Mouse (Mus musculus) heart, postnatal 0 days (tissue): Measurements from ENCODE around the gene Rab5c. TPM values are rescaled to one million over a fixed set of nuclear protein-coding genes. Genes with fewer than 3 reads are reported as not detected.

Experiments
- ATAC-seq: fragments of 200-750 bp; cut with Nextera tagmentation; 2 replicates; pipeline ENCODE4 v1.8.0; 2017; ENCODE audit warnings: low read depth, moderate number of reproducible peaks, moderate library complexity; ENCODE audit not compliant: insufficient read depth
- DNase-seq: peaks from one replicate; pipeline ENCODE4 v3.0.0-alpha.2; 2016; ENCODE audit warnings: low spot score
- H3K27ac ChIP-seq: fragments of 300-500 bp; sonication (generic); 2 replicates; pipeline ENCODE4 v1.5.1; 2014; ENCODE audit warnings: low read depth, mild to moderate bottlenecking
- H3K27me3 ChIP-seq: fragments of 300-500 bp; sonication (generic); 2 replicates; pipeline ENCODE4 v1.6.1; 2014; ENCODE audit warnings: low read length, mixed read lengths; ENCODE audit not compliant: control insufficient read depth, insufficient read depth
- H3K36me3 ChIP-seq: fragments of 300-500 bp; sonication (generic); replicated peaks from 2 replicates; pipeline ENCODE4 v1.6.1; 2014; ENCODE audit warnings: low read length, mixed read lengths; ENCODE audit not compliant: control insufficient read depth, insufficient read depth
- H3K4me1 ChIP-seq: fragments of 300-500 bp; sonication (generic); 2 replicates; pipeline ENCODE4 v1.6.1; 2014; ENCODE audit warnings: antibody characterized with exemption; ENCODE audit not compliant: control insufficient read depth, insufficient read depth
- H3K4me2 ChIP-seq: fragments of 300-500 bp; sonication (generic); 2 replicates; pipeline ENCODE4 v1.6.1; 2014; ENCODE audit warnings: low read depth, mild to moderate bottlenecking, low read length, moderate library complexity
- H3K4me3 ChIP-seq: fragments of 300-500 bp; sonication (generic); 2 replicates; pipeline ENCODE4 v1.5.1; 2014; ENCODE audit warnings: low read depth, low read length
- H3K9ac ChIP-seq: fragments of 300-500 bp; sonication (generic); replicated peaks from 2 replicates; pipeline ENCODE4 v1.6.1; 2014; ENCODE audit warnings: low read depth, low read length, mixed read lengths
- H3K9me3 ChIP-seq: fragments of 300-500 bp; sonication (generic); replicated peaks from 2 replicates; pipeline ENCODE4 v1.6.1; 2016; ENCODE audit warnings: low read length; ENCODE audit not compliant: control insufficient read depth
- CTCF ChIP-seq: IDR thresholded peaks from 2 replicates; pipeline ENCODE4 v1.5.1; 2016; ENCODE audit warnings: antibody characterized with exemption, control low read depth, low read depth
- EP300 ChIP-seq: IDR thresholded peaks from 2 replicates; pipeline ENCODE4 v1.6.1; 2016; ENCODE audit warnings: antibody characterized with exemption, low read depth
- WGBS: fragments of 180-500 bp; shearing (Covaris S2); extraction: QIAGEN DNeasy Blood & Tissue Kit; methylation state at CpG from one replicate; pipeline ENCODE4 v1.1.7; 2014; 5-methylcytosine and 5-hydroxymethylcytosine counted together
- polyA plus RNA-seq: library from polyadenylated mRNA; unstranded; fragments of >200 nt; fragmentation: Nextera tagmentation; extraction: Ambion mirVana; gene quantifications from 2 replicates; pipeline ENCODE4 v1.2.1, GENCODE M21; 2015
- total RNA-seq: library from RNA; depleted of rRNA; stranded (reverse); fragments of >200 nt; gene quantifications from 2 replicates; pipeline ENCODE4 v1.2.3, GENCODE M21; 2014; ENCODE audit warnings: low replicate concordance

The Rab5c gene
- total and polyA plus RNA-seq, 2 experiments from 2014 or later, result 11.0 to 117 TPM

DNA sequence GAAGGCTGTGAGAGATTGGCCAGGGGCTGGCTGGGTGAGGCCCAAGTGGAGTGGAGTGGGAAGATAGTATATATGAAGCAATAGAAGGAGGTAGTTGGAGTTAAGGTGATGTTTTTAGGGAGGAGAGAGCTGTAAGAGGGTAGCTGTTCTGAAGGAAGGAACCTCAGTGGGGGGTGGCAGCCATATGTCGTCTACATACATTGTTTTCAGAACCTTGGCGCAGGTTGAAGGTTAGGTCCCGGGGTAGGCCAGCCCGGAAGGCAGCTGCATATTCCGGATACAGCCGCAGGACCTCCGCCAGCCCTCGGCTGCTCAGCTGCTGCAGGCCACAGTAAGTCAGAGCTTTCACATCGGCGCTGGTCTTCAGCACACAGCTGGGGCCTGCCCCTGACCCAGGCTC, 8.5 kb upstream of the Rab5c start:
- ATAC-seq, result no peak

DNA sequence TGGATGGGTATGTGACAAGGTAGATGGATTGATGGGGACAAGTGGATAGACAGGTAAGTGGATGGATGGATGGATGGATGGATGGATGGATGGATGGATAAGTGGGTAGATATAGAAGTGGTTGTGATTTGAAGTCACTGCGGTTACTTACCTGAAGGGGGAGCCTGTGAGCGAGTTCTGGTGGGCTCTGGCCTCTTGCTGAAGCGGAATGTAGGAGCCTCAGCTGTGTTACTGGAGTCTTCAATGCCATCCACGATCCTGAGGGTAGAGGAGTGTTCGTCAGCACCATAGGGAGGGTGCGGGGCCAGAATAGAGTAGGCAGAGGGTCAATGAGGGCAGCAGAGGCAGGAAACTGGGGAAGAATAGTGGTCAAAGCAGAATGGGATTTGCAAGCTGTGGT, 7.1 kb upstream of the Rab5c start:
- no peak for DNase-seq
- Histone ChIP-seq H3K4me3 (no peak overlapping the region), H3K4me1 (no peaks in the 10 kb centered on the region), H3K27ac (no peak overlapping the region), H3K9me3 (no peaks in the 10 kb centered on the region), H3K9ac (no peak overlapping the region), H3K4me2 (no peak overlapping the region), H3K36me3 (no peaks in the 10 kb centered on the region), H3K27me3 (peaks cover 24% of the 10 kb centered on the region)
- 11% methylated on average over 6 of the region's 6 CpGs for WGBS
- TF ChIP-seq EP300, result no peak
- TF ChIP-seq CTCF, result peak; percentile 60
- peak; percentile 27; the same call in 1 of the 2 replicates for ATAC-seq

More for the DNA sequence above, 8.5 kb upstream of the Rab5c start:
- Histone ChIP-seq H3K4me2 (no peak overlapping the region), H3K9me3 (no peaks in the 10 kb centered on the region), H3K4me3 (no peak overlapping the region), H3K9ac (no peak overlapping the region), H3K36me3 (no peaks in the 10 kb centered on the region), H3K27me3 (peaks cover 28% of the 10 kb centered on the region), H3K27ac (no peak overlapping the region), H3K4me1 (no peaks in the 10 kb centered on the region)
- 65% methylated on average over 10 of the region's 10 CpGs for WGBS
- TF ChIP-seq CTCF (no peak), EP300 (no peak)
- no peak for DNase-seq

DNA sequence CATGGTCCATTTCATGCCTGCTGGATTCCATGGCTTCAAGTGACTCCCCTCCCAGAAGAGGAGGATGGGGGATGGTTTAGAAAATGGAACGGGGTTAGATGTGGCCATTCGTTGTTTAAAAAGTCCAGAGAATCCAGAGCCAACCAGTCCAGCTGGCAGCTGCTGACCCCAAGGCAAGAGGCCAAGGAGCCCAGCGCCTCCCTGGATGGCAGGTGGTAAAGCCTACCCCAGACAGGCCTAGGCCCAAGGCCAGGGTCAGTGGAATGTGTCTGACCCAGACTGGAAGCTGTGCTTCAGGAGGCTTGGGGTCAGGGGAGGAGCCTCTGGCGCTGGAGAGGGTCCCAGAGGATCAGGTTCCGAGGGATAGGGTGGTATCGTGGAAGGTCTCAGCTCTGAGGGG, 3.3 kb upstream of the Rab5c start:
- Histone ChIP-seq H3K4me2 (no peak overlapping the region), H3K4me1 (peaks cover 11% of the 10 kb centered on the region), H3K36me3 (no peaks in the 10 kb centered on the region), H3K9ac (no peak overlapping the region), H3K27ac (no peak overlapping the region), H3K4me3 (no peak overlapping the region), H3K9me3 (no peaks in the 10 kb centered on the region), H3K27me3 (0 out of 2 replicates have a peak, but pooled peaks cover 4% of the 10 kb centered on the region)
- ATAC-seq (no peak), DNase-seq (no peak)
- 56% methylated on average over 6 of the region's 6 CpGs for WGBS
- TF ChIP-seq EP300 (no peak), CTCF (no peak)

DNA sequence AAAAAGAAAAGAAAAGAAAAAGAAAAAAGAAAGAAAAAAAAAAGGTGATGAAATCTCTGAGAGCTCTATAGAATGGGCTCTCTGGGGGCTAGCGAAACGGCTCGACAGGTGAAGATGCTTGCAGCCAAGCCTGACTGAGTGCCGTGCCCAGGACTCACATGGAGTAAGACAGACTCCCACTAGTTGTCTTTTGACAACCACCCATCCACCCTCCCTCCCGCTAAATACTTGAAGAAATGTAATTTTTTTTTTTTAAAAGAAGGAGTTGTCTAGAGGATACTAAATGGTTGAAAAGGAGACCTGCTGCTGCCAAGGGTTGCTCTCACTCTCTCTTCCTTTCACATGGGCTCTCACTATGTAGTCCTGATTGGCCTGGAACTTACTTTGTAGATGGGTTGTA, 734 bp upstream of the Rab5c start:
- peaks cover 1% of the 10 kb centered on the region; the same call in 1 of the 2 replicates for H3K36me3 ChIP-seq
- ATAC-seq (no peak), DNase-seq (no peak)
- H3K9me3 ChIP-seq, result no peaks in the 10 kb centered on the region
- H3K27ac ChIP-seq, result no peak overlapping the region
- H3K27me3 ChIP-seq, result no peaks in the 10 kb centered on the region
- H3K9ac ChIP-seq, result peak overlapping the region; percentile 46; the same call in 1 of the 2 replicates
- WGBS, result 18% methylated on average over 5 of the region's 5 CpGs
- H3K4me2 ChIP-seq, result peak overlapping the region; percentile 64
- TF ChIP-seq CTCF (no peak), EP300 (no peak)
- peaks cover 21% of the 10 kb centered on the region for H3K4me1 ChIP-seq
- peak overlapping the region; percentile 82 for H3K4me3 ChIP-seq

DNA sequence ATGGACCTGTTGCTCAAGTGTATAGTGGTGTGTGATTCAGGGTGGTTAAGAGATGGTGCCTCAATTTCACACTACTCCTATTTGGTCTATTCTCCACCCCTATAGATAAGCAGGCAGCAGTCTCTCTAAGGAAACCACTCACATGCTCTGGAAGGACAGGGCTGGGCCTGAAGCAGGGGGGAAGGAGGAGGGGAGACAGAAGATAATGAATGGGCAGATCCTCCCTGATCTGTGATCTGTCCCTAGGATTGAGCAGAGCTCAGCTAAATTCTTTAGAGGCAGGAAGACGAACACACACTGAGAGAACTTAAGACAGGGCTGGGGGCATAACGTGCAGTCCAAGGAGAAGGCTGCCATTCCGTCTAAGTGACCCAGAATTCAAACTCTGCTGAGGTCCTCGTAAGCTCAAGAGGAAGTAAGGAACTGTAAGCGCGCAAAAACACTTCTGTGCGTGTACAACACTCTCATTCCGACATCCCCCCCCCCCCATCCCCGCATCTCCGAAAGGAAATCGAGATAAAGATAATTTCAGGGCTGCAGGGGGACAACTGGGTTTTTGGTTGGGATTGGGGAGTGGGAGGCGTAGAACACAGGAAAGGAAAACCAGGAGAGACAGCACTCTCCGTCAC, 796 bp downstream of the Rab5c start:
- H3K27ac ChIP-seq, result peak overlapping the region; percentile 76
- WGBS, result under 1% methylated on average over 13 of the region's 13 CpGs
- H3K9me3 ChIP-seq, result no peaks in the 10 kb centered on the region
- no peak for DNase-seq
- ATAC-seq, result no peak
- TF ChIP-seq EP300, result no peak
- no peak for TF ChIP-seq CTCF
- H3K4me3 ChIP-seq, result peak overlapping the region; percentile 82
- H3K36me3 ChIP-seq, result peaks cover 15% of the 10 kb centered on the region
- H3K4me2 ChIP-seq, result peak overlapping the region; percentile 85
- H3K4me1 ChIP-seq, result peaks cover 21% of the 10 kb centered on the region
- no peaks in the 10 kb centered on the region for H3K27me3 ChIP-seq
- peak overlapping the region; percentile 91 for H3K9ac ChIP-seq

DNA sequence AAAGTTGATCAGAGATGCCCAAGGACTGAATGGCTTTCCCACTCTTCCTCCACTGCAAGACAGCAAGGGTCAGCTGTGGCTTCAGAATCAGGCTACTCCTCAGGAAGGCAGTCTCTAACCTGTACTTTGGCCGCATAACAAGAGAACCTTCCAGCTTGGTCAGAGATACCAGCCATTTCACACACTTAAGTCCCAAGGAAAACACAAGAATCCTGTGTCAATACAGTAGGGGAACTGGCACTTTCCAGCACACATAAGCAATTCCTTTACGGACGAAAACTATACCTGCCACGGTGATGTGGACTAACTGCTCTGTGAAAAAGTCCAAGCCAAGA, 1.3 kb downstream of the Rab5c start:
- DNase-seq (no peak), ATAC-seq (no peak)
- H3K27ac ChIP-seq, result no peak overlapping the region
- no peaks in the 10 kb centered on the region for H3K27me3 ChIP-seq
- peak overlapping the region; percentile 85 for H3K4me2 ChIP-seq
- peaks cover 21% of the 10 kb centered on the region for H3K4me1 ChIP-seq
- WGBS, result 54% methylated on average over 4 of the region's 4 CpGs
- H3K9me3 ChIP-seq, result no peaks in the 10 kb centered on the region
- peak overlapping the region; percentile 91; the same call in 1 of the 2 replicates for H3K9ac ChIP-seq
- TF ChIP-seq EP300 (no peak), CTCF (no peak)
- peak overlapping the region; percentile 82; the same call in 1 of the 2 replicates for H3K4me3 ChIP-seq
- peaks cover 15% of the 10 kb centered on the region for H3K36me3 ChIP-seq
